Mouse (Mus musculus) spleen, adult 2 months (tissue): ENCODE measurements around the gene Gm11213. TPM values are rescaled to one million over a fixed set of nuclear protein-coding genes. Genes with fewer than 3 reads are reported as not detected.

Experiments
- DNase-seq, 2 experiments: peaks; one replicate each; pipeline versions ENCODE4 v3.0.0 to v3.0.0-alpha.2; 2012 to 2021; ENCODE audit warnings: low spot score in 2 of 2, low read depth in 1 of 2
- H3K27ac ChIP-seq: fragments of 200-500 bp; 2 replicates; pipeline ENCODE4 v1.5.1; 2012; ENCODE audit warnings: low read length, inconsistent platforms; ENCODE audit not compliant: insufficient read depth
- H3K27me3 ChIP-seq: fragments of 200-500 bp; 2 replicates; pipeline ENCODE4 v1.6.1; 2012; ENCODE audit warnings: mild to moderate bottlenecking, moderate library complexity, low read length, inconsistent platforms; ENCODE audit not compliant: control insufficient read depth, insufficient read depth
- H3K36me3 ChIP-seq: fragments of 200-500 bp; 2 replicates; pipeline ENCODE4 v1.6.1; 2012; ENCODE audit warnings: mild to moderate bottlenecking, low read length, inconsistent platforms; ENCODE audit not compliant: control insufficient read depth, insufficient read depth
- H3K4me1 ChIP-seq: fragments of 200-500 bp; 2 replicates; pipeline ENCODE4 v1.6.1; 2011; ENCODE audit warnings: inconsistent platforms; ENCODE audit not compliant: control insufficient read depth, insufficient read depth, insufficient read length
- H3K4me3 ChIP-seq: fragments of 200-500 bp; 2 replicates; pipeline ENCODE4 v1.5.1; 2011; ENCODE audit warnings: mild to moderate bottlenecking, inconsistent platforms; ENCODE audit not compliant: insufficient read depth, insufficient read length; ENCODE audit errors: extremely low read depth
- CTCF ChIP-seq: fragments of 200-500 bp; IDR thresholded peaks from 2 replicates; pipeline ENCODE4 v1.5.1; 2011; ENCODE audit warnings: mild to moderate bottlenecking, inconsistent platforms; ENCODE audit not compliant: insufficient read depth, insufficient read length, insufficient replicate concordance; ENCODE audit errors: extremely low read depth
- POLR2A ChIP-seq: fragments of 200-500 bp; IDR thresholded peaks from 2 replicates; pipeline ENCODE4 v1.6.1; 2011; ENCODE audit warnings: low read depth, low read length, inconsistent platforms
- WGBS: fragments of 180-500 bp; shearing (Covaris S2); methylation state at CpG from one replicate; pipeline ENCODE4 v1.1.7; 2018; 5-methylcytosine and 5-hydroxymethylcytosine counted together
- polyA plus RNA-seq: library from polyadenylated mRNA; depleted of rRNA; stranded (reverse); fragments of >200 nt; gene quantifications from 2 replicates; pipeline ENCODE4 v1.2.3, GENCODE M21; 2012; rRNA removed

Gene Gm11213
- polyA plus RNA-seq, 1 experiment = not detected

DNA sequence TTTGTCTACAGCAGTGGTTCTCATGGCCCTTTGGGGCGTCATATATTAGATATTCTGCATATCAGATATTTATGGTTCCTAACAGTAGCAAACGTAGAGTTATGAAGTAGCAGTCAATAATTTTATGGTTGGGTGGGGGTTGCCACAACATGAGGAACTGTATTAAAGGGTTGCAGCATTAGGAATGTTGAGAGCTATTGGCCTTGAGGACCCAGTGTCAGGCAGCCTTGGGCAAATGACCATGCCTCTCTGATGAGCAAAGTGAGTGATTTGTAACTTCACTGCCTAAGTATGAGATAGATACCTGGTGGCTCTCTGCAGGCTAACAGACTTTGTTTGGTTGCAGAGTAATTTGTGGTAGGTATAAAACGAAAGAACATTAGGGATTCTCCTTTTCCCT is 54.2 kb downstream of the Gm11213 start:
- DNase-seq = no peak
- Histone ChIP-seq H3K27me3 (no peaks in the 10 kb centered on the region), H3K27ac (no peak overlapping the region), H3K4me1 (peaks cover 2% of the 10 kb centered on the region; the same call in 1 of the 2 replicates), H3K4me3 (no peak overlapping the region), H3K36me3 (peaks cover 22% of the 10 kb centered on the region)
- TF ChIP-seq POLR2A (no peak), CTCF (no peak)
- WGBS = 93% methylated on average over 3 of the region's 3 CpGs

DNA sequence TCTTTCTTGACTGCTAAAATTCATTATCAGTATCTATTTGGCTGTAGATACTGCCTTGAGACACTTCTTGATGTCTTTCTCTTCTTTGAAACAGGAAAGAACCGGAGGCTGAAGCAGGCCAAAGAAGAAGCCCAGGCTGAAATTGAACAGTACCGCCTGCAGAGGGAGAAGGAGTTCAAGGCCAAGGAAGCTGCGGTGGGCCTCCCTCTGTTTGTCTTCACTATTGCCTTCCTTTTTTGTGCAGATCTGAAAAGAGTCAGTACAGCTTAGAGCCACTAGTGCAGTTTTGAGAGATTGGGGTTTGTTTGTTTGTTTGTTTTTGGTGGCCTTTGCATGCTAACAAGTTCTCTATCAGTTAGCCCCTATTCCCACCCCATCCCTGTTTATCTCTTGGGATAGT is 56.6 kb downstream of the Gm11213 start:
- H3K36me3 ChIP-seq = peaks cover 22% of the 10 kb centered on the region
- no peak overlapping the region for H3K27ac ChIP-seq
- DNase-seq = no peak
- no peaks in the 10 kb centered on the region for H3K27me3 ChIP-seq
- no peak overlapping the region for H3K4me3 ChIP-seq
- WGBS = 55% methylated on average over 3 of the region's 3 CpGs
- no peak for TF ChIP-seq POLR2A
- no peak for TF ChIP-seq CTCF
- peaks cover 9% of the 10 kb centered on the region; the same call in 1 of the 2 replicates for H3K4me1 ChIP-seq

GRCm38 (mm10) chr4:63547799-63548198 is 57.3 kb downstream of the Gm11213 start:
- TF ChIP-seq POLR2A (no peak), CTCF (no peak)
- H3K27ac ChIP-seq = no peak overlapping the region
- H3K4me3 ChIP-seq = no peak overlapping the region
- H3K27me3 ChIP-seq = no peaks in the 10 kb centered on the region
- 44% methylated on average over 1 of the region's 1 CpGs for WGBS
- peaks cover 21% of the 10 kb centered on the region for H3K36me3 ChIP-seq
- DNase-seq = no peak
- peaks cover 10% of the 10 kb centered on the region; the same call in 1 of the 2 replicates for H3K4me1 ChIP-seq

Other genes starting within 250 kb of the Gm11213 start
- not detected in 2 replicates for gene Orm3, start 249.1 kb downstream of the Gm11213 start, polyA plus RNA-seq
- not detected in 2 replicates for gene Orm2, start 242.8 kb downstream of the Gm11213 start, polyA plus RNA-seq
- gene Akna, start 201.9 kb downstream of the Gm11213 start, polyA plus RNA-seq = 94.1 and 100 TPM in 2 replicates
- gene Whrn, start 109.3 kb downstream of the Gm11213 start, polyA plus RNA-seq = 16.4 and 18.7 TPM in 2 replicates
- 17.0 and 17.2 TPM in 2 replicates for gene Atp6v1g1, start 60.5 kb downstream of the Gm11213 start, polyA plus RNA-seq
- 13.8 and 15.8 TPM in 2 replicates for gene Tmem268, start 46.5 kb downstream of the Gm11213 start, polyA plus RNA-seq
- not detected in 2 replicates for gene Tex48, start 17.2 kb upstream of the Gm11213 start, polyA plus RNA-seq
- gene Gm11214, start 58.1 kb upstream of the Gm11213 start, polyA plus RNA-seq = not detected in 2 replicates
- 0.14 and 0.16 TPM in 2 replicates for gene Tnfsf15, start 139.9 kb upstream of the Gm11213 start, polyA plus RNA-seq